Mouse (Mus musculus) MEL (cell line): ENCODE measurements at regions not wholly inside any gene's neighbourhood (a gene's known extent, or its start where the extent isn't known, plus 50 kb on each side); places are given as distances from the start of the nearest gene placed in this dataset.

ENCODE experiments used
- EP300 ChIP-seq, 2 experiments: IDR thresholded peaks; 2 replicates each; pipeline ENCODE4 v1.6.1; 2011; ENCODE audit warnings: improper control_type of control experiment in 2 of 2, low read length in 2 of 2, low read depth in 1 of 2, mild to moderate bottlenecking in 1 of 2
- GATA1 ChIP-seq: IDR thresholded peaks from 2 replicates; pipeline ENCODE4 v1.6.1; 2011; ENCODE audit warnings: low read depth, low read length, improper control_type of control experiment
- MAX ChIP-seq: IDR thresholded peaks from 2 replicates; pipeline ENCODE4 v1.6.1; 2011; ENCODE audit warnings: low read length, improper control_type of control experiment
- POLR2A ChIP-seq, 2 experiments: IDR thresholded peaks; 2 replicates each; pipeline ENCODE4 v1.6.1; 2011 to 2012; ENCODE audit warnings: low read length in 2 of 2, mild to moderate bottlenecking in 2 of 2, control low read depth in 1 of 2, improper control_type of control experiment in 1 of 2, low read depth in 1 of 2, moderate library complexity in 1 of 2; ENCODE audit not compliant: control insufficient read depth in 1 of 2, insufficient read depth in 1 of 2, poor library complexity in 1 of 2
- SMC3 ChIP-seq: IDR thresholded peaks from 2 replicates; pipeline ENCODE4 v1.6.1; 2011; ENCODE audit warnings: low read depth, low read length, improper control_type of control experiment

DNA sequence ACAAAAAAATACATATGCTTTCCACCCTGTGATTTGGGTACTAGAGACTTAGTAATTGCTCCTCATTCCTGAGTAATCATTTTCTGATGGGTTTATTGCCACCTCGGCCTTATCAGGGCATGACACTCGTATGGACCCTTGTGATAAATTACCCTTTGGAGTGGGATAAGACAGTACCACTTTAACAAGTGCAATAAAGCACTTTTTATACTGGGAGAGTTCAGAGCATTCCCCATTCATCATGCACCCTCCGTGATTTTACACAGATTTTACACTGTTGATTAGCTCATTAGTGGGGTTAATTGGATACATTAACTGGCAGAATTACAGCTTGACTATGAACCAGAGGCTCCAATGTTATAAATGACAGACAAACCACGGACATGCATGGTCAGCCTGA is 802.9 kb downstream of the Pdha2 start:
- no peak for TF ChIP-seq POLR2A (IDR thresholded peaks at IDR 0.05; ENCODE audit: control insufficient read depth in 1 of 2, insufficient read depth in 1 of 2, low read depth in 1 of 2, low read length in 2 of 2, poor library complexity in 1 of 2)
- TF ChIP-seq MAX, result no peak
- TF ChIP-seq GATA1, result 0 out of 2 replicates have a peak, but pooled peaks have one; percentile 14
- no peak for TF ChIP-seq EP300 (IDR thresholded peaks at IDR 0.05; ENCODE audit: low read depth in 1 of 2, low read length in 2 of 2)
- TF ChIP-seq SMC3, result no peak
